Mouse (Mus musculus): ENCODE data around the gene Golga5. TPM values are rescaled to one million over a fixed set of nuclear protein-coding genes. Genes with fewer than 3 reads are reported as not detected.
A peak's percentile ranks its signal among the peaks of the same experiment; 100 is the strongest.

Golga5 gene
- polyA plus RNA-seq, 1 experiment from 2014 or later = 27.2 TPM

GRCm38 (mm10) chr12:102425048-102425578, 43.8 kb upstream of the Golga5 start:
- H3K9me3 ChIP-seq (ENCODE audit: control insufficient read depth, low read length) = no peaks in the 10 kb centered on the region
- no peak overlapping the region for H3K27ac ChIP-seq (replicated peaks in 1 of 2; ENCODE audit: control insufficient read depth in 1 of 2, insufficient read depth in 1 of 2, low read depth in 2 of 2, low read length in 2 of 2)
- H3K9ac ChIP-seq (ENCODE audit: low read length) = no peak overlapping the region
- peaks cover 6% of the 10 kb centered on the region; the same call in 1 of the 2 replicates for H3K36me3 ChIP-seq (ENCODE audit: control insufficient read depth, insufficient read depth, low read length)
- H3K4me3 ChIP-seq (ENCODE audit: control insufficient read depth in 1 of 2, insufficient read depth in 1 of 2, low read depth in 1 of 2, low read length in 2 of 2) = no peak overlapping the region
- peaks cover 25 to 48% of the 10 kb centered on the region in 2 experiments for H3K4me1 ChIP-seq (ENCODE audit: control insufficient read depth in 2 of 2, insufficient read depth in 2 of 2, low read length in 2 of 2)
- H3K4me2 ChIP-seq (ENCODE audit: low read length) = no peak overlapping the region
- WGBS = 65% methylated on average over 4 of the region's 4 CpGs
- no peak for ATAC-seq (ENCODE audit: insufficient number of reproducible peaks, insufficient read depth, low FRiP score, low read depth)
- H3K27me3 ChIP-seq (ENCODE audit: control insufficient read depth, insufficient read depth, low read length) = no peaks in the 10 kb centered on the region

GRCm38 (mm10) chr12:102426285-102426684, 42.6 kb upstream of the Golga5 start:
- H3K27me3 ChIP-seq (ENCODE audit: control insufficient read depth, insufficient read depth, low read length) = no peaks in the 10 kb centered on the region
- no peak overlapping the region for H3K4me2 ChIP-seq (ENCODE audit: low read length)
- peaks cover 21 to 40% of the 10 kb centered on the region in 2 experiments for H3K4me1 ChIP-seq (ENCODE audit: control insufficient read depth in 2 of 2, insufficient read depth in 2 of 2, low read length in 2 of 2)
- no peak overlapping the region for H3K27ac ChIP-seq (replicated peaks in 1 of 2; ENCODE audit: control insufficient read depth in 1 of 2, insufficient read depth in 1 of 2, low read depth in 2 of 2, low read length in 2 of 2)
- ATAC-seq (ENCODE audit: insufficient number of reproducible peaks, insufficient read depth, low FRiP score, low read depth) = 0 out of 2 replicates have a peak, but pooled peaks have one; percentile 28
- WGBS = 70% methylated on average over 7 of the region's 7 CpGs
- H3K9ac ChIP-seq (ENCODE audit: low read length) = no peak overlapping the region
- H3K9me3 ChIP-seq (ENCODE audit: control insufficient read depth, low read length) = no peaks in the 10 kb centered on the region
- peaks cover 6% of the 10 kb centered on the region; the same call in 1 of the 2 replicates for H3K36me3 ChIP-seq (ENCODE audit: control insufficient read depth, insufficient read depth, low read length)
- no peak overlapping the region for H3K4me3 ChIP-seq (ENCODE audit: control insufficient read depth in 1 of 2, insufficient read depth in 1 of 2, low read depth in 1 of 2, low read length in 2 of 2)

- H3K27me3 ChIP-seq (ENCODE audit: control insufficient read depth, insufficient read depth, low read length) = no peaks in the 10 kb centered on the region
- no peak overlapping the region for H3K4me2 ChIP-seq (ENCODE audit: low read length)
- no peaks in the 10 kb centered on the region for H3K9me3 ChIP-seq (ENCODE audit: control insufficient read depth, low read length)
- WGBS = 90% methylated on average over 5 of the region's 5 CpGs
- H3K4me1 ChIP-seq (ENCODE audit: control insufficient read depth in 2 of 2, insufficient read depth in 2 of 2, low read length in 2 of 2) = peaks cover 11 to 21% of the 10 kb centered on the region in 2 experiments
- no peak overlapping the region for H3K4me3 ChIP-seq (ENCODE audit: control insufficient read depth in 1 of 2, insufficient read depth in 1 of 2, low read depth in 1 of 2, low read length in 2 of 2)
- H3K9ac ChIP-seq (ENCODE audit: low read length) = no peak overlapping the region
- H3K36me3 ChIP-seq (ENCODE audit: control insufficient read depth, insufficient read depth, low read length) = peaks cover 3% of the 10 kb centered on the region; the same call in 1 of the 2 replicates
- H3K27ac ChIP-seq (replicated peaks in 1 of 2; ENCODE audit: control insufficient read depth in 1 of 2, insufficient read depth in 1 of 2, low read depth in 2 of 2, low read length in 2 of 2) = no peak overlapping the region
- ATAC-seq (ENCODE audit: insufficient number of reproducible peaks, insufficient read depth, low FRiP score, low read depth) = no peak
Observed at GRCm38 (mm10) chr12:102429656-102430055, 39.3 kb upstream of the Golga5 start.

GRCm38 (mm10) chr12:102430228-102430627, 38.7 kb upstream of the Golga5 start:
- no peak for ATAC-seq (ENCODE audit: insufficient number of reproducible peaks, insufficient read depth, low FRiP score, low read depth)
- no peaks in the 10 kb centered on the region for H3K9me3 ChIP-seq (ENCODE audit: control insufficient read depth, low read length)
- H3K4me2 ChIP-seq (ENCODE audit: low read length) = no peak overlapping the region
- H3K4me3 ChIP-seq (ENCODE audit: control insufficient read depth in 1 of 2, insufficient read depth in 1 of 2, low read depth in 1 of 2, low read length in 2 of 2) = no peak overlapping the region
- 73% methylated on average over 4 of the region's 4 CpGs for WGBS
- H3K36me3 ChIP-seq (ENCODE audit: control insufficient read depth, insufficient read depth, low read length) = peaks cover 3% of the 10 kb centered on the region; the same call in 1 of the 2 replicates
- H3K27ac ChIP-seq (replicated peaks in 1 of 2; ENCODE audit: control insufficient read depth in 1 of 2, insufficient read depth in 1 of 2, low read depth in 2 of 2, low read length in 2 of 2) = no peak overlapping the region
- peaks cover 11 to 16% of the 10 kb centered on the region in 2 experiments for H3K4me1 ChIP-seq (ENCODE audit: control insufficient read depth in 2 of 2, insufficient read depth in 2 of 2, low read length in 2 of 2)
- H3K27me3 ChIP-seq (ENCODE audit: control insufficient read depth, insufficient read depth, low read length) = no peaks in the 10 kb centered on the region
- H3K9ac ChIP-seq (ENCODE audit: low read length) = no peak overlapping the region

- Histone ChIP-seq H3K4me3 (ENCODE audit: control insufficient read depth in 1 of 2, insufficient read depth in 1 of 2, low read depth in 1 of 2, low read length in 2 of 2) (no peak overlapping the region), H3K4me2 (ENCODE audit: low read length) (peak overlapping the region; percentile 22)
- WGBS = 36% methylated on average over 12 of the region's 12 CpGs
Observed at GRCm38 (mm10) chr12:102432238-102432637, 36.7 kb upstream of the Golga5 start.

GRCm38 (mm10) chr12:102434107-102434506, 34.8 kb upstream of the Golga5 start:
- H3K9ac ChIP-seq (ENCODE audit: low read length) = no peak overlapping the region
- no peak overlapping the region for H3K27ac ChIP-seq (replicated peaks in 1 of 2; ENCODE audit: control insufficient read depth in 1 of 2, insufficient read depth in 1 of 2, low read depth in 2 of 2, low read length in 2 of 2)
- no peak overlapping the region for H3K4me3 ChIP-seq (ENCODE audit: control insufficient read depth in 1 of 2, insufficient read depth in 1 of 2, low read depth in 1 of 2, low read length in 2 of 2)
- no peak for ATAC-seq (ENCODE audit: insufficient number of reproducible peaks, insufficient read depth, low FRiP score, low read depth)
- no peaks in the 10 kb centered on the region for H3K36me3 ChIP-seq (ENCODE audit: control insufficient read depth, insufficient read depth, low read length)
- no peaks in the 10 kb centered on the region for H3K27me3 ChIP-seq (ENCODE audit: control insufficient read depth, insufficient read depth, low read length)
- WGBS = 84% methylated on average over 4 of the region's 4 CpGs
- no peaks in the 10 kb centered on the region for H3K9me3 ChIP-seq (ENCODE audit: control insufficient read depth, low read length)
- peaks cover 17 to 28% of the 10 kb centered on the region in 2 experiments for H3K4me1 ChIP-seq (ENCODE audit: control insufficient read depth in 2 of 2, insufficient read depth in 2 of 2, low read length in 2 of 2)
- H3K4me2 ChIP-seq (ENCODE audit: low read length) = no peak overlapping the region

More at GRCm38 (mm10) chr12:102432238-102432637, 36.7 kb upstream of the Golga5 start:
- ATAC-seq (ENCODE audit: insufficient number of reproducible peaks, insufficient read depth, low FRiP score, low read depth) = no peak
- Histone ChIP-seq H3K27me3 (ENCODE audit: control insufficient read depth, insufficient read depth, low read length) (no peaks in the 10 kb centered on the region), H3K9me3 (ENCODE audit: control insufficient read depth, low read length) (no peaks in the 10 kb centered on the region), H3K27ac (replicated peaks in 1 of 2; ENCODE audit: control insufficient read depth in 1 of 2, insufficient read depth in 1 of 2, low read depth in 2 of 2, low read length in 2 of 2) (peak overlapping the region; percentile 23 to 62), H3K4me1 (ENCODE audit: control insufficient read depth in 2 of 2, insufficient read depth in 2 of 2, low read length in 2 of 2) (peaks cover 13 to 18% of the 10 kb centered on the region in 2 experiments), H3K36me3 (ENCODE audit: control insufficient read depth, insufficient read depth, low read length) (no peaks in the 10 kb centered on the region), H3K9ac (ENCODE audit: low read length) (0 out of 2 replicates have a peak overlapping the region, but pooled peaks have one; percentile 3)

GRCm38 (mm10) chr12:102436939-102437526, 31.9 kb upstream of the Golga5 start:
- H3K4me3 ChIP-seq (ENCODE audit: control insufficient read depth in 1 of 2, insufficient read depth in 1 of 2, low read depth in 1 of 2, low read length in 2 of 2) = 0 out of 4 replicates have a peak overlapping the region, but pooled peaks of 1 of the 2 experiments have one; percentile 53
- no peaks in the 10 kb centered on the region for H3K27me3 ChIP-seq (ENCODE audit: control insufficient read depth, insufficient read depth, low read length)
- peaks cover 15 to 32% of the 10 kb centered on the region in 2 experiments for H3K4me1 ChIP-seq (ENCODE audit: control insufficient read depth in 2 of 2, insufficient read depth in 2 of 2, low read length in 2 of 2)
- no peaks in the 10 kb centered on the region for H3K36me3 ChIP-seq (ENCODE audit: control insufficient read depth, insufficient read depth, low read length)
- H3K9ac ChIP-seq (ENCODE audit: low read length) = peak overlapping the region; percentile 46; the same call in 1 of the 2 replicates
- H3K27ac ChIP-seq (replicated peaks in 1 of 2; ENCODE audit: control insufficient read depth in 1 of 2, insufficient read depth in 1 of 2, low read depth in 2 of 2, low read length in 2 of 2) = peak overlapping the region; percentile 60 to 89
- 63% methylated on average over 10 of the region's 10 CpGs for WGBS
- ATAC-seq (ENCODE audit: insufficient number of reproducible peaks, insufficient read depth, low FRiP score, low read depth) = no peak
- H3K4me2 ChIP-seq (ENCODE audit: low read length) = peak overlapping the region; percentile 71
- no peaks in the 10 kb centered on the region for H3K9me3 ChIP-seq (ENCODE audit: control insufficient read depth, low read length)
